ENCODE assay signal across 14 mouse cellular contexts in the genomic region with DNA sequence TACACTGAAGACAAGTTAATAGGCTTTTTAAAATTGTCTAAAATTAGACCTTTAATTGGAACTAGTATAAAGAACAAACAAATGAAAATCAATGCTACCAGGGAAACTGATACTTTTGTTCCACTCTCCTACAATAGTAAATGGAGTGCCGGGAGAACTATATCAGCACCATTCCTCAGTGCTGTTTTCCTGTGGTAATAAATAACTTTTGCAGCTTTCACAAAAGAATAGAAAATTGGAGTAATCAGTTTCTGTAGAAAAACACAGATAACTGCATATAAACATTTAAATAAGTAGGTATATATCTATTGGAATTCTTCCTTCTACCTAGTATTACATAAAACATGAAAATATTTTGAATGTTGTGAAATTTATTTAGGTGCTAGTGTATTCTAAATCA. TPM values are rescaled to one million over a fixed set of nuclear protein-coding genes. Genes with fewer than 3 reads are reported as not detected.
DNase-seq lines count a peak whose midpoint lies in the region; ATAC-seq and TF ChIP-seq lines count a peak whose summit lies in the region.
"Had no signal": no experiment of that assay in that cellular context is flagged by ENCODE, and none has a peak within 500 bp of the region (broad histone marks: within the 10 kb centered on the region; RNA-seq: fewer than 3 reads in every experiment).

No protein-coding gene starts in this region.

- H3K9me3 ChIP-seq in erythroblast, embryonic 14.5 days (ENCODE audit: control insufficient read depth, low read length), result no peaks in the 10 kb centered on the region
- H3K9me3 ChIP-seq in limb, embryonic 10.5 days (replicated peaks), result no peaks in the 10 kb centered on the region
- H3K9me3 ChIP-seq: limb, embryonic 12.5 days had no signal

- TF ChIP-seq CTCF in kidney, adult 2 months (conservative IDR thresholded peaks at IDR 0.05; ENCODE audit: insufficient read depth, insufficient read length, low read depth, low read length), result no peak

- no peak overlapping the region for H3K27ac ChIP-seq in kidney, adult 2 months (ENCODE audit: insufficient read depth, low read depth, low read length)
- H3K27ac ChIP-seq in limb, embryonic 10.5 days, result no peak overlapping the region
- H3K27ac ChIP-seq: limb, embryonic 12.5 days had no signal

- no peaks in the 10 kb centered on the region for H3K27me3 ChIP-seq in erythroblast, embryonic 14.5 days (ENCODE audit: control insufficient read depth)
- H3K27me3 ChIP-seq in kidney, adult 2 months (replicated peaks; ENCODE audit: control insufficient read depth, insufficient read depth, low read length), result no peaks in the 10 kb centered on the region
- H3K27me3 ChIP-seq in limb, embryonic 10.5 days (ENCODE audit: low read depth, poor library complexity, severe bottlenecking), result no peaks in the 10 kb centered on the region
- H3K27me3 ChIP-seq: limb, embryonic 12.5 days had no signal

- H3K4me1 ChIP-seq in erythroblast, embryonic 14.5 days (ENCODE audit: control insufficient read depth), result peaks cover 27% of the 10 kb centered on the region
- H3K4me1 ChIP-seq in kidney, adult 2 months (ENCODE audit: control insufficient read depth, insufficient read depth, low read length), result no peaks in the 10 kb centered on the region; the same call in 1 of the 2 replicates
- H3K4me1 ChIP-seq in limb, embryonic 10.5 days, result peaks cover 10% of the 10 kb centered on the region; the same call in 1 of the 2 replicates

- H3K4me3 ChIP-seq in erythroblast, embryonic 14.5 days (replicated peaks), result peak overlapping the region; percentile 79
- no peak overlapping the region for H3K4me3 ChIP-seq in kidney, adult 2 months (ENCODE audit: insufficient read depth, low read depth, low read length)
- 0 out of 2 replicates have a peak overlapping the region, but pooled peaks have one; percentile 6 for H3K4me3 ChIP-seq in limb, embryonic 10.5 days
- H3K4me3 ChIP-seq: limb, embryonic 12.5 days had no signal

- peaks cover 64% of the 10 kb centered on the region for H3K36me3 ChIP-seq in erythroblast, embryonic 14.5 days (ENCODE audit: control insufficient read depth)
- H3K36me3 ChIP-seq in kidney, adult 2 months (ENCODE audit: control insufficient read depth, insufficient read depth, low read length), result no peaks in the 10 kb centered on the region
- peaks cover 4% of the 10 kb centered on the region; the same call in 1 of the 2 replicates for H3K36me3 ChIP-seq in limb, embryonic 10.5 days
- H3K36me3 ChIP-seq: limb, embryonic 12.5 days had no signal

- peak; percentile 15 for DNase-seq in kidney, adult 2 months
- DNase-seq in kidney, adult 18-20 months, result no peak
- peak; percentile 26 for DNase-seq in 3T3-L1 (ENCODE audit: low read depth, low spot score)
- no peak for DNase-seq in limb, embryonic 10.5 days (ENCODE audit: low spot score)
- DNase-seq in embryo, embryonic 11 days, result no peak
- no peak for DNase-seq in lung, postnatal 25 days (ENCODE audit: low spot score)
- DNase-seq: cerebellum, postnatal 14 days; gastrocnemius, postnatal 25 days; layer of hippocampus, adult 9-11 months had no signal

- no peak for TF ChIP-seq POLR2A in kidney, adult 2 months (IDR thresholded peaks at IDR 0.05; ENCODE audit: low read depth, low read length)

- 21% methylated on average over 1 of the region's 1 CpGs for WGBS in kidney, adult 2 months
- WGBS in limb, embryonic 10.5 days, result 51% methylated on average over 1 of the region's 1 CpGs

- ATAC-seq in erythroblast, adult 5-6 weeks (replicated peaks; ENCODE audit: low FRiP score, poor library complexity, severe bottlenecking), result no peak
- ATAC-seq: intestine, embryonic 16.5 days had no signal

RNA-seq across cellular contexts. Expression of a gene that starts 38.3 kb away (rescaled TPM):
- polyA plus RNA-seq in erythroblast, embryonic 14.5 days (2012), result not detected in 2 replicates
- total RNA-seq in erythroblast, adult 5-6 weeks (2015; ENCODE audit: low replicate concordance), result not detected in 2 replicates
- total RNA-seq in erythroblast, adult 5-6 weeks (2017; ENCODE audit: low replicate concordance), result 0.68 and 0.98 TPM in 2 replicates
- 0.09 and 0.12 TPM in 2 replicates for polyA plus RNA-seq in kidney, adult 2 months (2012; rRNA removed)
- 0.46 and 0.73 TPM in 2 replicates for polyA plus RNA-seq in limb, embryonic 10.5 days (2016; fragmentation: Nextera tagmentation; extraction: Ambion mirVana)
- total RNA-seq: monocyte, adult 5-6 weeks had no signal

RNA-seq across cellular contexts. Expression of a gene that starts 47.5 kb away (rescaled TPM):
- not detected in 2 replicates for polyA plus RNA-seq in erythroblast, embryonic 14.5 days (2012)
- 1.3 and 6.1 TPM in 2 replicates for total RNA-seq in erythroblast, adult 5-6 weeks (2015; ENCODE audit: low replicate concordance)
- total RNA-seq in erythroblast, adult 5-6 weeks (2017; ENCODE audit: low replicate concordance), result 1.7 and 7.1 TPM in 2 replicates
- 5.0 and 5.3 TPM in 2 replicates for polyA plus RNA-seq in kidney, adult 2 months (2012; rRNA removed)
- polyA plus RNA-seq in limb, embryonic 10.5 days (2016; fragmentation: Nextera tagmentation; extraction: Ambion mirVana), result 9.9 and 13.2 TPM in 2 replicates

Comparison
In these comparisons a context has a peak if more than half of its experiments do, and no peak if none do; other contexts are left out.
1. DNase-seq: peak in kidney, adult 2 months (single experiment) and 3T3-L1 (single experiment); none in kidney, adult 18-20 months (single experiment), limb, embryonic 10.5 days (single experiment), embryo, embryonic 11 days (single experiment) and lung, postnatal 25 days (single experiment).